Mouse (Mus musculus) heart, postnatal 0 days (tissue): ENCODE data around the gene Cux2.

ENCODE experiments used
- CTCF ChIP-seq: IDR thresholded peaks from 2 replicates; pipeline ENCODE4 v1.5.1; 2016; ENCODE audit warnings: antibody characterized with exemption, control low read depth, low read depth
- EP300 ChIP-seq: IDR thresholded peaks from 2 replicates; pipeline ENCODE4 v1.6.1; 2016; ENCODE audit warnings: antibody characterized with exemption, low read depth

- TF ChIP-seq CTCF (peak; percentile 38; the same call in 1 of the 2 replicates), EP300 (no peak)
Observed at GRCm38 (mm10) chr5:122057622-122058021, 7.7 kb upstream of the Cux2 start.
